Mouse (Mus musculus) right cerebral cortex, postnatal 36 days (tissue): ENCODE results near the gene Tspo.
A peak's percentile ranks its signal among the peaks of the same experiment; 100 is the strongest.

ENCODE experiments used
- DNase-seq, 2 experiments: peaks; one replicate each; pipeline ENCODE4 v3.0.0; 2022; ENCODE audit warnings: low spot score in 2 of 2, mixed read lengths in 1 of 2

Gene Tspo

GRCm38 (mm10) chr15:83546029-83546428 is 17.4 kb upstream of the Tspo start:
- DNase-seq: no peak

GRCm38 (mm10) chr15:83547144-83547543 is 16.2 kb upstream of the Tspo start:
- no peak for DNase-seq

GRCm38 (mm10) chr15:83550137-83550536 is 13.3 kb upstream of the Tspo start:
- no peak for DNase-seq

- no peak for DNase-seq
Observed at GRCm38 (mm10) chr15:83553831-83554230, 9.6 kb upstream of the Tspo start.

DNA sequence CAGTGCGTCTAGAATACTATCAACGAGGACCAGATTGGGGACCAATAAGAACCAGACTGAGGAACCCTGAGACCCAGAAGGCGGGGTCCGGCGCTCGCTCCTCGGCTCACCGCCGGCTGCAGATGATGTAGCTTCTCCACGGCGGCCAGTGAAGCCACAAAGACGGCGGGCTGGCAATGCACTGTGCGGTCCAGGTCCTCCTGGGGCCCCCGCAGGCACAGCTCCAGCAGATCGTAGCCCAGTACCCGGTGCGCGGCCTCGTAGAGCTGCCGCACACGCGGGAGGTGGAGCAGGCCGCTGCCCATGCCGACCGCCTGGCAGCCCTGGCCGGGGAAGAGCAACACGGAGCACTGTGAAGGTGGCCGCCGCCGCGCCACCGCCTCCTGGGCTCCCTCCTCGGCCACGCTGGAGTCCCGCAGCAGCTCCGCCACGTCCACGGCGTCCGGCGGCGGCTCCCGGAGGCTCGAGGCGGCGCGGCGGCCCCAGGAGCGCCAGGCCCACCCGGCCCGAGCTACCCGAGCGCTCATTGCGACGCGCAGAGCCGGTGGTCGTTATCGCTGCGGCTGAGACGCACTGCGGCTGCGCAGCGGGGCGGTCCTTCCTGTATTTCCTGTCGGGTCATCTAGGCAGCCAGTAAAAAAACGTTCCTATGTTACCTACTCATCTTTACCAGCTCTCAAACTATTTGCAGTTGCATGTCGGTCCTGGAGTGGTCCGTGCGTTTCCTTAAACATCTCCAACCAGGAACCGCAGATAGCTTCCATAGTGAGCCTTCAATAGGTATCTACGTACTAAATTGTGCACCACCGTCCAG is 8.0 kb upstream of the Tspo start:
- DNase-seq: peak; percentile 77 to 82

DNA sequence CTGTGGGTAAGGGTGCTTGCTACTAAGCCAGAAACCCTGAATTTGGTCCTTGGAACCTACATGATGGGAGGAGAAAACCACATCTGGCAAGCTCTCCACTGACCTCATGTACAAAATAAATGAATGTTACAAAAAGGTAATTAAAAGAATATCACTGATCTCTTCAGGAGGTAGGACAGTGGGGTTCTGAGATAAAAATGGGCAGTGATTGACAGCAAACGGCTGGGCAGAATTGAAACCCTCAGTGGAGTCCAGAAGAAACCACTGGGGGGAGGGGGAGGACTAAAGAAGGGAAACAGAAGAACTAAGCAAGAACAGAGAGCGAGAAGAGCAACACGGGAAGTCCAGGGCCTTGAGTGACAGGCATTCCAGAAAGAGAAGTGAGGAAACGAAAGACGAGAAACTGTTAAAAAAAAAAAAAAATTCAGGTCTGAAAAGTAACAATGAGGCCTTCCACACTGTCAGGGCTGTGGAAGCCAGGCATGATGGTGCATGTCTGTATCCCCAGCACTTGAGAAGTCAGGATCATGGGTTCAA is 2.4 kb upstream of the Tspo start:
- DNase-seq: no peak

DNA sequence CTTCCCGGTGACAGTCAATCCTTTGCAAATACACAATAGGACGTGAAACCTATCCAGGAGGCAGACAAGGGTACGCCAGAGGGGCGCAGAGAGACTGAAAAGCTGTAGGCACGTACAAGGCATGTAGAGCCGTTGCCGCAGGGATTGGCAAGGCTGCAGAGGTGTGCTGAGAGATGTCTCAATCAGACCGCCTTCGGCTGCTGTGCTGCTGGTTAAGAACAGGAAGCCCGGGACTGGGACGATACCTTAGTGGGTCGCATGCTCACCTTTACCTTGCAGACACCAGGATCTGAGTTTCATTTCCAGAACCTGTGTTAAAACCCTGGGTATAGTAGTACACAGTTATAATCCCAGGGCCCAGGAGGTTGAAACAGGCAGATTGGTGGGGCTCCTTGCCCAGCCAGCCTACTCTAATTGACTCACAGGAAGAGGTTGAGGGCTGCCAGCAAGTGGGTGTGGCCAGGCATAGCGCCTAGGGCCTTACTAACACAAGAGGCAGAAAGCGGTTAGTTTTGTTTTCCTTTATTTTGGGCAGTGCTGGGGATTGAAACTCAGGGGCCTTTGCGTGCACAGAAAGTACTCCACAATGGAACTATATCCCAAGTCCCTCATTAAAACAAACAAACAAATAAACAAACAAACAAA is 644 bp upstream of the Tspo start:
- peak; percentile 39 to 58 for DNase-seq

DNA sequence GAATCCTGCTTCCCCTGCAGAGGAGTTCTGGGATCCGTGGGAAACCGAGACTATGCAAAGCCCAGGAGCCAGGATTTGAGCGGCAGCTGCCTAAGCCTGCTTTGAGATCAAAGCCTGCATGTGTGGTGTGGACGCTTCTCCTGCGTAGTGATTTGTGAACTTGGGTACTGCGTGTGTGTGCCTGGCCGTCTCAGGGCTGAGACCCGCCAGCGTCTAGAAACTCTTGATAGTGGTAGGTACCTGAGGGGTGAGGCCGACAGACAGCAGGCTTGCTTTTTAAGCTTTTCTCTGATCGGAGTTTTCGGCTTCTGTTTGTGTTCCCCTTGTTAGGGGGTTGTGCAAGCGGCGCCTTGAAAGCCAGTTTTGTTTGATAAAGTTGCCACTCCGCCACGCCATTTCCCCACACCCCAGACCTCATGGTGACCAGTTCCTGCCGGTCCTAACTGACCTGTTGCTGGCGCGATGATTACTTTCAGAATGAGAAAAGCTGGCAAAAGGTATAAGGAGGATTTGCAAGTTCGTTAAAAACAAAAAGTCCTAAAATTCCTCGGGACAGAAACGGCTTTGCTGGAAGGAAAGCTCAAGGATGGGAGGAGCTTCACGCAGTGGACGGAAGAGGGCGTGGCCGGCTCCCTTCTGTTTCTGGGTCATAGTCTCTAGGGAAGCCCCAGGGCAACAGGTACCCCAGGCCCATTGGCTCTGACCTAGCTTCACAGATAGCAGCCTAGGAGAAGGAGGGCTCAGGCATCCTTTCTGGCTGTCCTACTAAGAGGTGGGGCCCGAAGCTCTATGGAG is 662 bp downstream of the Tspo start:
- DNase-seq: no peak

GRCm38 (mm10) chr15:83565434-83565833 is 2.0 kb downstream of the Tspo start:
- DNase-seq: no peak

DNA sequence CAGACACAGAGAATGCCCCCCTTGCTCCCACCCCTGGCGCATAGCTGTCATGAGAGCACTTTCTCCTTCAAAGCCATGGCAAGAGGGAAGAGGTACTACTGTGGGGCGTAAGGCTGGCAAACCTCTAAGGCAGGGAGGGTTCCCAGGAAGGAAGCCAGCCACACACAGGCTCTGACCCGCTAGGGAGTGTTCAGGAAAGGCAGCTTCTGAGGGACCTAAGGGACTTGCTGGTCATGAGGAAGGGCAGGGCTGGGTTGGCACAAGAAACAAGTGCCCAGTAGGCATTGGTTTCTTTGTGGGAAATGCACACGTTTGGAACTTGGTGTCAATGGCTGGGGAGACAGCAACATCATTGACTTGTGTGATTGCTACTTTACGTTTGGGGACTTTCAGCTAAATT is 2.6 kb downstream of the Tspo start:
- no peak for DNase-seq

- no peak for DNase-seq
Observed at GRCm38 (mm10) chr15:83567728-83568127, 4.3 kb downstream of the Tspo start.

DNA sequence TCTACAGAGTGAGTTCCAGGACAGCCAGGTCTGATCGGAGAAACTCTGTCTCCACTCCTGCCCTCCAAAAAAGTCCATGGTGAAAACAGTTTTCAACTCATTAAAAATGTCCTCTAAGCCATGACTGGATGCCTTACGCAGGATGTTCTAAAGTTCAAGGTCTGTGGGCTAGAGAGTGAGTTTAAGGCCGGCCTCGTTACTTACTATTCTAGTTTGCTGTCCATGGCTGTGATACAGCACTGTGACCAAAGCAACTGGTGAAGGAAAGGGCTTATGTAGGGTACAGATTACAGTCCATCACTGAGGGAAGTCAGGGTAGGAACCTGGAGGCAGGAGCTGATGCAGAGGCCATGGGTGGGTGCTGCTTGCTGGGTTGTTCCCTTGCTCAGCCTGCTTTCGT is 5.2 kb downstream of the Tspo start:
- DNase-seq: no peak

DNA sequence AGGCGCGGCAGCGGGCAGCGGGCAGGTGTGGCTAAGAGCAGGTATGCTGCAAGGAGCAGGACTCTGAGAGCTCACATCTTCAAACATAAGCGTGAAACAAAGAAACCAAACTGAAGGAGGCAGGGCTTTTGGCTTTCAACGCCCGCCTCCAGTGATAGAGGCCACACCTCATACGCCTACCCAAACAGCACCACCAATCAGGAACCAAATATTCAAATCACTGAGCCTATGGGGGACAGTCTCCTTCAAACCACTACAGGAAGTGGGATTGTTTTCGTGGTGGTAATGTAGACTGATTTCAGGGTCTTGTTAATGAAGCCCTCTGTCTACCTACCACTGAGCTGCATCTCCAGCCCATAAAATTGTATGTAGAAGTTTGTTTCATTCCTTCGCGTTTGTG is 6.3 kb downstream of the Tspo start:
- DNase-seq: no peak

GRCm38 (mm10) chr15:83570641-83571040 is 7.2 kb downstream of the Tspo start:
- no peak for DNase-seq

GRCm38 (mm10) chr15:83571636-83572035 is 8.2 kb downstream of the Tspo start:
- no peak for DNase-seq

- no peak for DNase-seq
Observed at GRCm38 (mm10) chr15:83572132-83572531, 8.7 kb downstream of the Tspo start.

DNA sequence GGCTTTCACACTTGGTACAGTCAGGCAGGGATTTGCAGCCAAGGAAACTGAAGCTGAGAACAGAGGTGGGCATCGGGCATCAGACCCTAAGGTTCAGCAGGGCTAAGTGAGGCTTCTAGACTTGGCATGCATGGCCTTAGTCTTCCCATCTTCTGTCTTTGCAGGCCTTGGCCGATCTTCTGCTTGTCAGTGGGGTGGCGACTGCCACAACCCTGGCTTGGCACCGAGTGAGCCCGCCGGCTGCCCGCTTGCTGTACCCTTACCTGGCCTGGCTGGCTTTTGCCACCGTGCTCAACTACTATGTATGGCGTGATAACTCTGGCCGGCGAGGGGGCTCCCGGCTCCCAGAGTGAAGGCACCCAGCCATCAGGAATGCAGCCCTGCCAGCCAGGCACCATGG is 10.2 kb downstream of the Tspo start:
- no peak for DNase-seq

GRCm38 (mm10) chr15:83574731-83575351 is 11.4 kb downstream of the Tspo start:
- no peak for DNase-seq

GRCm38 (mm10) chr15:83575543-83575942 is 12.2 kb downstream of the Tspo start:
- DNase-seq: no peak

- DNase-seq: no peak
Observed at GRCm38 (mm10) chr15:83576651-83577050, 13.3 kb downstream of the Tspo start.

GRCm38 (mm10) chr15:83582931-83583330 is 19.5 kb downstream of the Tspo start:
- no peak for DNase-seq
